Mouse (Mus musculus): ENCODE measurements around the gene Socs3. TPM values are rescaled to one million over a fixed set of nuclear protein-coding genes. Genes with fewer than 3 reads are reported as not detected.

Socs3 gene
- polyA plus RNA-seq, 1 experiment from 2014 or later, result 13.5 TPM

- Histone ChIP-seq H3K4me3 (no peak overlapping the region), H3K9ac (peak overlapping the region; percentile 31), H3K27ac (peak overlapping the region; percentile 63), H3K9me3 (no peaks in the 10 kb centered on the region), H3K4me1 (peaks cover 51% of the 10 kb centered on the region), H3K36me3 (no peaks in the 10 kb centered on the region), H3K27me3 (no peaks in the 10 kb centered on the region), H3K4me2 (peak overlapping the region; percentile 19; the same call in 1 of the 2 replicates)
- ATAC-seq (ENCODE audit: borderline replicate concordance, extremely low read depth, low FRiP score, low TSS enrichment), result peak; percentile 28
- WGBS, result 37% methylated on average over 9 of the region's 9 CpGs
These were observed 24.6 kb upstream of the Socs3 start for GRCm38 (mm10) chr11:117994250-117995057.

GRCm38 (mm10) chr11:117993190-117994175, 23.6 kb upstream of the Socs3 start:
- Histone ChIP-seq H3K4me1 (peaks cover 51% of the 10 kb centered on the region), H3K27ac (peak overlapping the region; percentile 63; the same call in 1 of the 2 replicates), H3K27me3 (no peaks in the 10 kb centered on the region), H3K9ac (peak overlapping the region; percentile 31), H3K4me3 (no peak overlapping the region), H3K36me3 (no peaks in the 10 kb centered on the region), H3K4me2 (peak overlapping the region; percentile 19; the same call in 1 of the 2 replicates), H3K9me3 (no peaks in the 10 kb centered on the region)
- no peak for ATAC-seq (ENCODE audit: borderline replicate concordance, extremely low read depth, low FRiP score, low TSS enrichment)
- 64% methylated on average over 14 of the region's 14 CpGs for WGBS

- H3K4me2 ChIP-seq, result no peak overlapping the region
- H3K4me1 ChIP-seq, result peaks cover 58% of the 10 kb centered on the region
- H3K9me3 ChIP-seq, result no peaks in the 10 kb centered on the region
- 0 out of 2 replicates have a peak overlapping the region, but pooled peaks have one; percentile 1 for H3K27ac ChIP-seq
- no peak overlapping the region for H3K9ac ChIP-seq
- WGBS, result 49% methylated on average over 9 of the region's 9 CpGs
- H3K4me3 ChIP-seq, result no peak overlapping the region
- no peaks in the 10 kb centered on the region for H3K27me3 ChIP-seq
- no peaks in the 10 kb centered on the region for H3K36me3 ChIP-seq
- no peak for ATAC-seq (ENCODE audit: borderline replicate concordance, extremely low read depth, low FRiP score, low TSS enrichment)
These were observed 21.9 kb upstream of the Socs3 start for GRCm38 (mm10) chr11:117991502-117992470.

GRCm38 (mm10) chr11:117989926-117990325, 20.1 kb upstream of the Socs3 start:
- 46% methylated on average over 10 of the region's 10 CpGs for WGBS
- no peak overlapping the region for H3K9ac ChIP-seq

GRCm38 (mm10) chr11:117989241-117989640, 19.4 kb upstream of the Socs3 start:
- no peak overlapping the region for H3K27ac ChIP-seq
- no peaks in the 10 kb centered on the region for H3K36me3 ChIP-seq
- no peak overlapping the region for H3K4me3 ChIP-seq
- H3K4me1 ChIP-seq, result peaks cover 50% of the 10 kb centered on the region
- no peaks in the 10 kb centered on the region for H3K27me3 ChIP-seq
- no peak for ATAC-seq (ENCODE audit: borderline replicate concordance, extremely low read depth, low FRiP score, low TSS enrichment)
- no peaks in the 10 kb centered on the region for H3K9me3 ChIP-seq
- WGBS, result 90% methylated on average over 4 of the region's 4 CpGs
- no peak overlapping the region for H3K9ac ChIP-seq
- no peak overlapping the region for H3K4me2 ChIP-seq

More at GRCm38 (mm10) chr11:117989926-117990325, 20.1 kb upstream of the Socs3 start:
- H3K4me2 ChIP-seq, result no peak overlapping the region
- no peaks in the 10 kb centered on the region for H3K36me3 ChIP-seq
- H3K4me1 ChIP-seq, result peaks cover 57% of the 10 kb centered on the region
- no peak for ATAC-seq (ENCODE audit: borderline replicate concordance, extremely low read depth, low FRiP score, low TSS enrichment)
- H3K9me3 ChIP-seq, result no peaks in the 10 kb centered on the region
- H3K27me3 ChIP-seq, result no peaks in the 10 kb centered on the region
- no peak overlapping the region for H3K27ac ChIP-seq
- no peak overlapping the region for H3K4me3 ChIP-seq

- Histone ChIP-seq H3K4me2 (peak overlapping the region; percentile 70), H3K4me1 (peaks cover 37% of the 10 kb centered on the region), H3K9ac (peak overlapping the region; percentile 79), H3K9me3 (no peaks in the 10 kb centered on the region), H3K27ac (peak overlapping the region; percentile 90), H3K4me3 (peak overlapping the region; percentile 81), H3K27me3 (no peaks in the 10 kb centered on the region), H3K36me3 (no peaks in the 10 kb centered on the region)
- ATAC-seq (ENCODE audit: borderline replicate concordance, extremely low read depth, low FRiP score, low TSS enrichment), result no peak
- 62% methylated on average over 4 of the region's 4 CpGs for WGBS
These were observed 18.1 kb upstream of the Socs3 start for GRCm38 (mm10) chr11:117987968-117988367.

- Histone ChIP-seq H3K9me3 (no peaks in the 10 kb centered on the region), H3K4me1 (peaks cover 28% of the 10 kb centered on the region), H3K27ac (peak overlapping the region; percentile 90), H3K36me3 (no peaks in the 10 kb centered on the region), H3K27me3 (no peaks in the 10 kb centered on the region), H3K4me3 (peak overlapping the region; percentile 81), H3K9ac (peak overlapping the region; percentile 79), H3K4me2 (peak overlapping the region; percentile 70)
- peak; percentile 65 for ATAC-seq (ENCODE audit: borderline replicate concordance, extremely low read depth, low FRiP score, low TSS enrichment)
- under 1% methylated on average over 32 of the region's 32 CpGs for WGBS
These were observed 17.2 kb upstream of the Socs3 start for GRCm38 (mm10) chr11:117987032-117987451.

- 6% methylated on average over 51 of the region's 51 CpGs for whole genome bisulfite sequencing
- H3K9me3 ChIP-seq, result no peaks in the 10 kb centered on the region
- H3K36me3 ChIP-seq, result no peaks in the 10 kb centered on the region
- peak within 1 kb of the TSS; percentile 81 for H3K4me3 ChIP-seq
- peak; percentile 73 for ATAC-seq (ENCODE audit: borderline replicate concordance, extremely low read depth, low FRiP score, low TSS enrichment)
- peak within 1 kb of the TSS; percentile 79 for H3K9ac ChIP-seq
- peak within 1 kb of the TSS; percentile 70 for H3K4me2 ChIP-seq
- H3K27me3 ChIP-seq, result no peaks in the 10 kb centered on the region
- H3K4me1 ChIP-seq, result peaks cover 22% of the 10 kb centered on the region
- H3K27ac ChIP-seq, result peak within 1 kb of the TSS; percentile 90
These were observed 16.5 kb upstream of the Socs3 start, which contains the start of gene Pgs1 for GRCm38 (mm10) chr11:117986126-117987031. TSS of gene Pgs1 (plus strand) at chr11:117986292.

GRCm38 (mm10) chr11:117983770-117984169, 13.9 kb upstream of the Socs3 start:
- no peak for ATAC-seq (ENCODE audit: borderline replicate concordance, extremely low read depth, low FRiP score, low TSS enrichment)
- WGBS, result 53% methylated on average over 7 of the region's 7 CpGs
- H3K36me3 ChIP-seq, result no peaks in the 10 kb centered on the region
- H3K27me3 ChIP-seq, result no peaks in the 10 kb centered on the region
- H3K9ac ChIP-seq, result no peak overlapping the region
- H3K9me3 ChIP-seq, result no peaks in the 10 kb centered on the region
- no peak overlapping the region for H3K27ac ChIP-seq
- no peak overlapping the region for H3K4me3 ChIP-seq
- no peak overlapping the region for H3K4me2 ChIP-seq
- peaks cover 17% of the 10 kb centered on the region for H3K4me1 ChIP-seq

- Histone ChIP-seq H3K4me1 (peaks cover 5% of the 10 kb centered on the region), H3K4me2 (no peak overlapping the region), H3K27me3 (no peaks in the 10 kb centered on the region), H3K9me3 (no peaks in the 10 kb centered on the region), H3K4me3 (no peak overlapping the region), H3K27ac (no peak overlapping the region), H3K9ac (no peak overlapping the region), H3K36me3 (no peaks in the 10 kb centered on the region)
- no peak for ATAC-seq (ENCODE audit: borderline replicate concordance, extremely low read depth, low FRiP score, low TSS enrichment)
- WGBS, result 53% methylated on average over 5 of the region's 5 CpGs
These were observed 12.6 kb upstream of the Socs3 start for GRCm38 (mm10) chr11:117982426-117982825.

Data from lung, embryonic 15.5 days (tissue).